Mouse (Mus musculus): ENCODE data around the gene Rbp4. TPM values are rescaled to one million over a fixed set of nuclear protein-coding genes. Genes with fewer than 3 reads are reported as not detected.

Gene Rbp4
- 16.3 TPM for polyA plus RNA-seq (2015; fragmentation: Illumina TruSeq; extraction: RNeasy Lipid Tissue Mini Kit (QIAGEN cat#74804); ENCODE audit: insufficient read depth, low read depth, low replicate concordance)

DNA sequence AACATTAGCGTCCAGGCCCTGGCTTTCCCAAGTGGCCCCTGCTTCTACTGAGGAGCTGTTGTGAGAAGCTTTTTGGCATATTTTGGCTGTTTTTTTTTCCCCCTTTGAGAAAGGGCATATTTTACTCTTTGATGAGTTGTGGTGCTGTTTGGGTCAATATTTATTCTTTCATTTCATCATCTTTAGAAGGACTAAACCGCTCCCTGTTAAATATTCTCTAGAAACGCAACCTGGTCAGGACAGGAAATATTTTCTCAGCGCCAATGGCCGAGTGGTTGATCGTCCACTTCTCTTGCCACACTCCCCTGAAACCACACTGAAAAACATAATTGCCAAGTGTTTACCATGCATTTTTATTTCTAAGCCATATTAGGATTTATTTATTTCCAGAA lies at the start of gene Rbp4:
TSS of gene Rbp4 (minus strand) at position 63 of the 392 bp plus-strand sequence.

DNA sequence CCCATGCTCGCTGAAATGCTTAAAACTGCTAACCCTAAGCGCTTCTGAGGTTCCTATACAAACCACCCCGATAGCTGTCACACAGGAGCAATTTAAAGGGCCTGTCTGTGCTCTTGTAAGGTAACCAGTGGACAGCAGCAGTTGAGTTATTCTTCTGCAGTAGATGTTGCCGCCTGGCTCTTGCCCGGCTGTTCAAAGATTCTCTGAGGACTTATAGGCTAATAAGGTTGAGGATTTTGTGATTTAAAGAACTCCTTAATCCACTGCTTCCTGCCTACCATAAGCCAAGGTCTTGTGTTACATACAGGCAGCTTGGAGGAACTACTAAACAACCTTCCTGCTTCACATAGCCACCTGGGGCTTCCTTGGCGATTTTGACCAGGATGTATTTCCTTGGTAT lies 7.4 kb upstream of the Rbp4 start, which contains the start of gene Pde6c:
TSS of gene Pde6c (plus strand) at position 301 of the 400 bp plus-strand sequence.

DNA sequence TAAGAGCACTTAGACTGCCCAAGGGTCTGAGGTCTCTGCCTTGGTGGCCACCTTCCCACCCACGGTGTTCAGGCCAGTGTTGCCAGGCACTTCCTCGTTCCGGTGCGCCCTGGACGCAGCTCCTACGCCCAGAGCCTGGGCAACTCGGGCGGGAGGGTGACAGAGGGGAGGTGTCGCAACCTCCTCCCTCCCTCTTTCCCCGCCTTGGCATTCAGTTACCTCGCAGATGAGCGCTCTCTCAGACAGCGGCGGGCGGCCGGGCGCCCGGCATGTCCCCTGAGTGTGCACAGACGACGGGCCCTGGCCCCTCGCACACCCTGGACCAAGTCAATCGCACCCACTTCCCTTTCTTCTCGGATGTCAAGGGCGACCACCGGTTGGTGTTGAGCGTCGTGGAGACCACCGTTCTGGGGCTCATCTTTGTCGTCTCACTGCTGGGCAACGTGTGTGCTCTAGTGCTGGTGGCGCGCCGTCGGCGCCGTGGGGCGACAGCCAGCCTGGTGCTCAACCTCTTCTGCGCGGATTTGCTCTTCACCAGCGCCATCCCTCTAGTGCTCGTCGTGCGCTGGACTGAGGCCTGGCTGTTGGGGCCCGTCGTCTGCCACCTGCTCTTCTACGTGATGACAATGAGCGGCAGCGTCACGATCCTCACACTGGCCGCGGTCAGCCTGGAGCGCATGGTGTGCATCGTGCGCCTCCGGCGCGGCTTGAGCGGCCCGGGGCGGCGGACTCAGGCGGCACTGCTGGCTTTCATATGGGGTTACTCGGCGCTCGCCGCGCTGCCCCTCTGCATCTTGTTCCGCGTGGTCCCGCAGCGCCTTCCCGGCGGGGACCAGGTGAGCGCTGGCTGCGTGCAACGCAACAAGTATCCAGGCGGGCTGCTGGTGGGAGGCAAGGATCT lies 28.0 kb downstream of the Rbp4 start, which contains the start of gene Ffar4:
TSS of gene Ffar4 (plus strand) at position 214 of the 901 bp plus-strand sequence.

Other genes with a start within 250 kb of the Rbp4 start
- 14.1 TPM for gene Myof, start 81.7 kb downstream of the Rbp4 start, polyA plus RNA-seq (2015; fragmentation: Illumina TruSeq; extraction: RNeasy Lipid Tissue Mini Kit (QIAGEN cat#74804); ENCODE audit: insufficient read depth, low read depth, low replicate concordance)
- gene Cep55, start 70.3 kb downstream of the Rbp4 start, polyA plus RNA-seq (2015; fragmentation: Illumina TruSeq; extraction: RNeasy Lipid Tissue Mini Kit (QIAGEN cat#74804); ENCODE audit: insufficient read depth, low read depth, low replicate concordance), result not detected
- 1.2 TPM for gene Ffar4, start 28.2 kb downstream of the Rbp4 start, polyA plus RNA-seq (2015; fragmentation: Illumina TruSeq; extraction: RNeasy Lipid Tissue Mini Kit (QIAGEN cat#74804); ENCODE audit: insufficient read depth, low read depth, low replicate concordance)
- not detected for gene Pde6c, start 7.5 kb upstream of the Rbp4 start, polyA plus RNA-seq (2015; fragmentation: Illumina TruSeq; extraction: RNeasy Lipid Tissue Mini Kit (QIAGEN cat#74804); ENCODE audit: insufficient read depth, low read depth, low replicate concordance)
- 8.7 TPM for gene Fra10ac1, start 98.9 kb upstream of the Rbp4 start, polyA plus RNA-seq (2015; fragmentation: Illumina TruSeq; extraction: RNeasy Lipid Tissue Mini Kit (QIAGEN cat#74804); ENCODE audit: insufficient read depth, low read depth, low replicate concordance)
- gene Lgi1, start 139.3 kb upstream of the Rbp4 start, polyA plus RNA-seq (2015; fragmentation: Illumina TruSeq; extraction: RNeasy Lipid Tissue Mini Kit (QIAGEN cat#74804); ENCODE audit: insufficient read depth, low read depth, low replicate concordance), result 0.42 TPM

Measured in pancreas, adult 10 weeks (tissue).